Mouse (Mus musculus): ENCODE data around the gene Fars2. TPM values are rescaled to one million over a fixed set of nuclear protein-coding genes. Genes with fewer than 3 reads are reported as not detected.

Gene Fars2
- polyA plus RNA-seq, 1 experiment from 2014 or later: 42.7 TPM

- Histone ChIP-seq H3K9me3 (replicated peaks; ENCODE audit: control insufficient read depth, low read length) (no peaks in the 10 kb centered on the region), H3K27ac (ENCODE audit: low read depth, low read length) (no peak overlapping the region), H3K4me3 (ENCODE audit: low read depth, low read length) (no peak overlapping the region), H3K4me2 (no peak overlapping the region), H3K36me3 (ENCODE audit: control insufficient read depth, insufficient read depth, low read length) (no peaks in the 10 kb centered on the region), H3K4me1 (ENCODE audit: control insufficient read depth, insufficient read depth, low read length) (0 out of 2 replicates have a peak, but pooled peaks cover 4% of the 10 kb centered on the region), H3K9ac (ENCODE audit: low read depth, low read length) (no peak overlapping the region), H3K27me3 (ENCODE audit: control insufficient read depth, insufficient read depth, low read length) (no peaks in the 10 kb centered on the region)
- 86% methylated on average over 11 of the region's 11 CpGs for WGBS (ENCODE audit: insufficient replicate concordance)
- ATAC-seq (replicated peaks; ENCODE audit: insufficient number of reproducible peaks, low FRiP score, low TSS enrichment): no peak
Observed at GRCm38 (mm10) chr13:36486756-36487155, 369.5 kb downstream of the Fars2 start.

GRCm38 (mm10) chr13:36489365-36489764 is 372.2 kb downstream of the Fars2 start:
- H3K4me2 ChIP-seq: no peak overlapping the region
- H3K9me3 ChIP-seq (replicated peaks; ENCODE audit: control insufficient read depth, low read length): no peaks in the 10 kb centered on the region
- no peaks in the 10 kb centered on the region for H3K27me3 ChIP-seq (ENCODE audit: control insufficient read depth, insufficient read depth, low read length)
- H3K27ac ChIP-seq (ENCODE audit: low read depth, low read length): no peak overlapping the region
- 57% methylated on average over 2 of the region's 2 CpGs for WGBS (ENCODE audit: insufficient replicate concordance)
- H3K9ac ChIP-seq (ENCODE audit: low read depth, low read length): no peak overlapping the region
- no peak for ATAC-seq (replicated peaks; ENCODE audit: insufficient number of reproducible peaks, low FRiP score, low TSS enrichment)
- no peaks in the 10 kb centered on the region for H3K36me3 ChIP-seq (ENCODE audit: control insufficient read depth, insufficient read depth, low read length)
- H3K4me1 ChIP-seq (ENCODE audit: control insufficient read depth, insufficient read depth, low read length): 0 out of 2 replicates have a peak, but pooled peaks cover 4% of the 10 kb centered on the region
- no peak overlapping the region for H3K4me3 ChIP-seq (ENCODE audit: low read depth, low read length)

GRCm38 (mm10) chr13:36490612-36491011 is 373.4 kb downstream of the Fars2 start:
- Histone ChIP-seq H3K9ac (ENCODE audit: low read depth, low read length) (no peak overlapping the region), H3K9me3 (replicated peaks; ENCODE audit: control insufficient read depth, low read length) (no peaks in the 10 kb centered on the region), H3K4me1 (ENCODE audit: control insufficient read depth, insufficient read depth, low read length) (0 out of 2 replicates have a peak, but pooled peaks cover 4% of the 10 kb centered on the region), H3K4me2 (no peak overlapping the region), H3K27ac (ENCODE audit: low read depth, low read length) (no peak overlapping the region), H3K27me3 (ENCODE audit: control insufficient read depth, insufficient read depth, low read length) (no peaks in the 10 kb centered on the region), H3K4me3 (ENCODE audit: low read depth, low read length) (no peak overlapping the region), H3K36me3 (ENCODE audit: control insufficient read depth, insufficient read depth, low read length) (no peaks in the 10 kb centered on the region)
- WGBS (ENCODE audit: insufficient replicate concordance): 58% methylated on average over 7 of the region's 7 CpGs
- no peak for ATAC-seq (replicated peaks; ENCODE audit: insufficient number of reproducible peaks, low FRiP score, low TSS enrichment)

- H3K4me2 ChIP-seq: no peak overlapping the region
- H3K27ac ChIP-seq (ENCODE audit: low read depth, low read length): no peak overlapping the region
- 0 out of 2 replicates have a peak, but pooled peaks cover 4% of the 10 kb centered on the region for H3K4me1 ChIP-seq (ENCODE audit: control insufficient read depth, insufficient read depth, low read length)
- H3K36me3 ChIP-seq (ENCODE audit: control insufficient read depth, insufficient read depth, low read length): no peaks in the 10 kb centered on the region
- no peaks in the 10 kb centered on the region; the same call in 1 of the 2 replicates for H3K9me3 ChIP-seq (replicated peaks; ENCODE audit: control insufficient read depth, low read length)
- H3K27me3 ChIP-seq (ENCODE audit: control insufficient read depth, insufficient read depth, low read length): no peaks in the 10 kb centered on the region
- H3K9ac ChIP-seq (ENCODE audit: low read depth, low read length): no peak overlapping the region
- no peak overlapping the region for H3K4me3 ChIP-seq (ENCODE audit: low read depth, low read length)
- no peak for ATAC-seq (replicated peaks; ENCODE audit: insufficient number of reproducible peaks, low FRiP score, low TSS enrichment)
- WGBS (ENCODE audit: insufficient replicate concordance): 77% methylated on average over 3 of the region's 3 CpGs
Observed at GRCm38 (mm10) chr13:36492397-36492796, 375.2 kb downstream of the Fars2 start.

- 66% methylated on average over 2 of the region's 2 CpGs for WGBS (ENCODE audit: insufficient replicate concordance)
- Histone ChIP-seq H3K9ac (ENCODE audit: low read depth, low read length) (no peak overlapping the region), H3K36me3 (ENCODE audit: control insufficient read depth, insufficient read depth, low read length) (no peaks in the 10 kb centered on the region), H3K27ac (ENCODE audit: low read depth, low read length) (no peak overlapping the region), H3K4me3 (ENCODE audit: low read depth, low read length) (no peak overlapping the region), H3K4me1 (ENCODE audit: control insufficient read depth, insufficient read depth, low read length) (0 out of 2 replicates have a peak, but pooled peaks cover 4% of the 10 kb centered on the region), H3K27me3 (ENCODE audit: control insufficient read depth, insufficient read depth, low read length) (no peaks in the 10 kb centered on the region), H3K9me3 (replicated peaks; ENCODE audit: control insufficient read depth, low read length) (no peaks in the 10 kb centered on the region; the same call in 1 of the 2 replicates), H3K4me2 (no peak overlapping the region)
- ATAC-seq (replicated peaks; ENCODE audit: insufficient number of reproducible peaks, low FRiP score, low TSS enrichment): no peak
Observed at GRCm38 (mm10) chr13:36493294-36493693, 376.1 kb downstream of the Fars2 start.

- Histone ChIP-seq H3K27ac (ENCODE audit: low read depth, low read length) (no peak overlapping the region), H3K27me3 (ENCODE audit: control insufficient read depth, insufficient read depth, low read length) (no peaks in the 10 kb centered on the region), H3K9me3 (replicated peaks; ENCODE audit: control insufficient read depth, low read length) (no peaks in the 10 kb centered on the region; the same call in 1 of the 2 replicates), H3K9ac (ENCODE audit: low read depth, low read length) (no peak overlapping the region), H3K4me1 (ENCODE audit: control insufficient read depth, insufficient read depth, low read length) (0 out of 2 replicates have a peak, but pooled peaks cover 4% of the 10 kb centered on the region), H3K4me3 (ENCODE audit: low read depth, low read length) (no peak overlapping the region), H3K36me3 (ENCODE audit: control insufficient read depth, insufficient read depth, low read length) (no peaks in the 10 kb centered on the region), H3K4me2 (no peak overlapping the region)
- whole genome bisulfite sequencing (ENCODE audit: insufficient replicate concordance): 83% methylated on average over 7 of the region's 7 CpGs
- ATAC-seq (replicated peaks; ENCODE audit: insufficient number of reproducible peaks, low FRiP score, low TSS enrichment): no peak
Observed at GRCm38 (mm10) chr13:36493762-36494161, 376.6 kb downstream of the Fars2 start.

- no peak overlapping the region for H3K4me2 ChIP-seq
- H3K9ac ChIP-seq (ENCODE audit: low read depth, low read length): no peak overlapping the region
- no peak overlapping the region for H3K27ac ChIP-seq (ENCODE audit: low read depth, low read length)
- ATAC-seq (replicated peaks; ENCODE audit: insufficient number of reproducible peaks, low FRiP score, low TSS enrichment): no peak
- H3K9me3 ChIP-seq (replicated peaks; ENCODE audit: control insufficient read depth, low read length): no peaks in the 10 kb centered on the region; the same call in 1 of the 2 replicates
- no peaks in the 10 kb centered on the region for H3K36me3 ChIP-seq (ENCODE audit: control insufficient read depth, insufficient read depth, low read length)
- H3K4me1 ChIP-seq (ENCODE audit: control insufficient read depth, insufficient read depth, low read length): no peaks in the 10 kb centered on the region
- H3K27me3 ChIP-seq (ENCODE audit: control insufficient read depth, insufficient read depth, low read length): no peaks in the 10 kb centered on the region
- WGBS (ENCODE audit: insufficient replicate concordance): 90% methylated on average over 2 of the region's 2 CpGs
- no peak overlapping the region for H3K4me3 ChIP-seq (ENCODE audit: low read depth, low read length)
Observed at GRCm38 (mm10) chr13:36495980-36496379, 378.8 kb downstream of the Fars2 start.

- Histone ChIP-seq H3K36me3 (ENCODE audit: control insufficient read depth, insufficient read depth, low read length) (no peaks in the 10 kb centered on the region), H3K9me3 (replicated peaks; ENCODE audit: control insufficient read depth, low read length) (no peaks in the 10 kb centered on the region; the same call in 1 of the 2 replicates), H3K27ac (ENCODE audit: low read depth, low read length) (no peak overlapping the region), H3K27me3 (ENCODE audit: control insufficient read depth, insufficient read depth, low read length) (no peaks in the 10 kb centered on the region), H3K4me1 (ENCODE audit: control insufficient read depth, insufficient read depth, low read length) (no peaks in the 10 kb centered on the region), H3K4me2 (no peak overlapping the region), H3K4me3 (ENCODE audit: low read depth, low read length) (no peak overlapping the region), H3K9ac (ENCODE audit: low read depth, low read length) (no peak overlapping the region)
- 68% methylated on average over 4 of the region's 4 CpGs for WGBS (ENCODE audit: insufficient replicate concordance)
- ATAC-seq (replicated peaks; ENCODE audit: insufficient number of reproducible peaks, low FRiP score, low TSS enrichment): no peak
Observed at GRCm38 (mm10) chr13:36497346-36497745, 380.1 kb downstream of the Fars2 start.

GRCm38 (mm10) chr13:36500370-36500905 is 383.2 kb downstream of the Fars2 start:
- 76% methylated on average over 4 of the region's 4 CpGs for WGBS (ENCODE audit: insufficient replicate concordance)
- Histone ChIP-seq H3K4me2 (no peak overlapping the region), H3K27ac (ENCODE audit: low read depth, low read length) (no peak overlapping the region), H3K9me3 (replicated peaks; ENCODE audit: control insufficient read depth, low read length) (no peaks in the 10 kb centered on the region; the same call in 1 of the 2 replicates), H3K9ac (ENCODE audit: low read depth, low read length) (no peak overlapping the region), H3K27me3 (ENCODE audit: control insufficient read depth, insufficient read depth, low read length) (no peaks in the 10 kb centered on the region), H3K4me1 (ENCODE audit: control insufficient read depth, insufficient read depth, low read length) (peaks cover 5% of the 10 kb centered on the region; the same call in 1 of the 2 replicates), H3K4me3 (ENCODE audit: low read depth, low read length) (no peak overlapping the region), H3K36me3 (ENCODE audit: control insufficient read depth, insufficient read depth, low read length) (no peaks in the 10 kb centered on the region)
- ATAC-seq (replicated peaks; ENCODE audit: insufficient number of reproducible peaks, low FRiP score, low TSS enrichment): no peak

All from heart, embryonic 11.5 days (tissue).